Mouse (Mus musculus) intestine, embryonic 14.5 days (tissue): Measurements from ENCODE around the gene Arhgap27. TPM values are rescaled to one million over a fixed set of nuclear protein-coding genes. Genes with fewer than 3 reads are reported as not detected.
"Not testable (repeated sequence)": the region's sequence is repeated elsewhere in the genome, so short reads cannot be mapped to it uniquely, and the experiment has no call there.

Experiments
- ATAC-seq: fragments of 200-750 bp; cut with Nextera tagmentation; replicated peaks from 2 replicates; pipeline ENCODE4 v1.8.0; 2017; ENCODE audit warnings: low read depth, moderate number of reproducible peaks, moderate TSS enrichment, moderate library complexity; ENCODE audit not compliant: low FRiP score, low TSS enrichment
- DNase-seq: peaks from one replicate; pipeline ENCODE4 v3.0.0-alpha.2; 2018; ENCODE audit warnings: low spot score
- H3K27ac ChIP-seq: fragments of 300-500 bp; sonication (generic); 2 replicates; pipeline ENCODE4 v1.5.1; 2014; ENCODE audit warnings: low read depth, mild to moderate bottlenecking, control low read depth
- H3K27me3 ChIP-seq: fragments of 300-500 bp; sonication (generic); replicated peaks from 2 replicates; pipeline ENCODE4 v1.6.1; 2014; ENCODE audit warnings: low read length, control low read depth; ENCODE audit not compliant: control insufficient read depth, insufficient read depth
- H3K36me3 ChIP-seq: fragments of 300-500 bp; sonication (generic); 2 replicates; pipeline ENCODE4 v1.6.1; 2014; ENCODE audit warnings: low read length, control low read depth; ENCODE audit not compliant: control insufficient read depth, insufficient read depth
- H3K4me1 ChIP-seq: fragments of 300-500 bp; sonication (generic); replicated peaks from 2 replicates; pipeline ENCODE4 v1.6.1; 2014; ENCODE audit warnings: low read length, control low read depth, mixed read lengths; ENCODE audit not compliant: control insufficient read depth, insufficient read depth
- H3K4me2 ChIP-seq: fragments of 300-500 bp; sonication (generic); 2 replicates; pipeline ENCODE4 v1.6.1; 2014; ENCODE audit warnings: low read length
- H3K4me3 ChIP-seq: fragments of 300-500 bp; sonication (generic); 2 replicates; pipeline ENCODE4 v1.5.1; 2014; ENCODE audit warnings: low read depth, low read length, control low read depth, mixed read lengths
- H3K9ac ChIP-seq: fragments of 300-500 bp; sonication (generic); 2 replicates; pipeline ENCODE4 v1.6.1; 2014; ENCODE audit warnings: mild to moderate bottlenecking, low read length
- H3K9me3 ChIP-seq: fragments of 300-500 bp; sonication (generic); 2 replicates; pipeline ENCODE4 v1.6.1; 2016; ENCODE audit warnings: low read length, control low read depth; ENCODE audit not compliant: control insufficient read depth
- WGBS: fragments of 180-500 bp; shearing (Covaris S2); extraction: QIAGEN DNeasy Blood & Tissue Kit; methylation state at CpG from one replicate; pipeline ENCODE4 v1.1.7; 2014; 5-methylcytosine and 5-hydroxymethylcytosine counted together
- polyA plus RNA-seq: library from polyadenylated mRNA; unstranded; fragments of >200 nt; fragmentation: Nextera tagmentation; extraction: Ambion mirVana; gene quantifications from 2 replicates; pipeline ENCODE4 v1.2.1, GENCODE M21; 2014

Arhgap27 gene
- polyA plus RNA-seq, 1 experiment from 2014 or later, result 24.8 TPM

- DNase-seq (no peak), ATAC-seq (no peak)
- no peak overlapping the region for H3K4me2 ChIP-seq
- no peak overlapping the region for H3K9ac ChIP-seq
- H3K4me3 ChIP-seq, result no peak overlapping the region
- no peaks in the 10 kb centered on the region for H3K4me1 ChIP-seq
- H3K9me3 ChIP-seq, result no peaks in the 10 kb centered on the region
- H3K36me3 ChIP-seq, result no peaks in the 10 kb centered on the region
- H3K27ac ChIP-seq, result no peak overlapping the region
- WGBS, result 84% methylated on average over 9 of the region's 9 CpGs
- H3K27me3 ChIP-seq, result no peaks in the 10 kb centered on the region
These were observed 59.0 kb downstream of the Arhgap27 start for GRCm38 (mm10) chr11:103304525-103304924.

GRCm38 (mm10) chr11:103294772-103295171 is 68.7 kb downstream of the Arhgap27 start:
- 89% methylated on average over 7 of the region's 7 CpGs for WGBS
- H3K4me1 ChIP-seq, result no peaks in the 10 kb centered on the region; the same call in 1 of the 2 replicates
- no peak overlapping the region for H3K4me3 ChIP-seq
- ATAC-seq, result no peak
- H3K27ac ChIP-seq, result no peak overlapping the region
- no peak overlapping the region for H3K4me2 ChIP-seq
- H3K27me3 ChIP-seq, result no peaks in the 10 kb centered on the region
- H3K9me3 ChIP-seq, result no peaks in the 10 kb centered on the region
- no peak overlapping the region for H3K9ac ChIP-seq
- H3K36me3 ChIP-seq, result no peaks in the 10 kb centered on the region
- no peak for DNase-seq

- Histone ChIP-seq H3K27me3 (no peaks in the 10 kb centered on the region), H3K4me2 (no peak overlapping the region), H3K9ac (no peak overlapping the region), H3K4me1 (no peaks in the 10 kb centered on the region; the same call in 1 of the 2 replicates), H3K36me3 (no peaks in the 10 kb centered on the region), H3K9me3 (no peaks in the 10 kb centered on the region), H3K4me3 (no peak overlapping the region), H3K27ac (no peak overlapping the region)
- no peak for ATAC-seq
- no peak for DNase-seq
- WGBS, result 82% methylated on average over 6 of the region's 6 CpGs
These were observed 69.4 kb downstream of the Arhgap27 start for GRCm38 (mm10) chr11:103294066-103294465.

GRCm38 (mm10) chr11:103292890-103293287 is 70.6 kb downstream of the Arhgap27 start:
- WGBS, result 82% methylated on average over 5 of the region's 5 CpGs
- Histone ChIP-seq H3K4me3 (no peak overlapping the region), H3K9me3 (no peaks in the 10 kb centered on the region), H3K9ac (no peak overlapping the region), H3K27me3 (no peaks in the 10 kb centered on the region), H3K27ac (no peak overlapping the region), H3K4me2 (no peak overlapping the region), H3K4me1 (no peaks in the 10 kb centered on the region; the same call in 1 of the 2 replicates), H3K36me3 (no peaks in the 10 kb centered on the region)
- DNase-seq, result no peak
- ATAC-seq, result no peak

- DNase-seq, result peak; percentile 61
- 0 out of 2 replicates have a peak overlapping the region, but pooled peaks have one; percentile 5 for H3K4me2 ChIP-seq
- no peak for ATAC-seq
These were observed 71.2 kb downstream of the Arhgap27 start for GRCm38 (mm10) chr11:103292152-103292889.

GRCm38 (mm10) chr11:103290841-103291240 is 72.7 kb downstream of the Arhgap27 start:
- not testable (repeated sequence) for ATAC-seq, H3K27me3 ChIP-seq, H3K27ac ChIP-seq, H3K4me3 ChIP-seq, H3K9ac ChIP-seq, H3K4me2 ChIP-seq, H3K9me3 ChIP-seq, H3K4me1 ChIP-seq, H3K36me3 ChIP-seq, DNase-seq
- WGBS, result 85% methylated on average over 7 of the region's 7 CpGs

More at GRCm38 (mm10) chr11:103292152-103292889, 71.2 kb downstream of the Arhgap27 start:
- Histone ChIP-seq H3K36me3 (no peaks in the 10 kb centered on the region), H3K4me1 (no peaks in the 10 kb centered on the region; the same call in 1 of the 2 replicates), H3K9ac (no peak overlapping the region), H3K27ac (no peak overlapping the region), H3K4me3 (no peak overlapping the region), H3K9me3 (no peaks in the 10 kb centered on the region), H3K27me3 (no peaks in the 10 kb centered on the region)
- 15% methylated on average over 14 of the region's 14 CpGs for WGBS

- 60% methylated on average over 16 of the region's 16 CpGs for WGBS
- Histone ChIP-seq H3K9ac (no peak overlapping the region), H3K27ac (no peak overlapping the region), H3K4me2 (no peak overlapping the region), H3K4me1 (peaks cover 8% of the 10 kb centered on the region; the same call in 1 of the 2 replicates), H3K36me3 (no peaks in the 10 kb centered on the region), H3K4me3 (no peak overlapping the region), H3K9me3 (no peaks in the 10 kb centered on the region), H3K27me3 (no peaks in the 10 kb centered on the region)
- DNase-seq (no peak), ATAC-seq (no peak)
These were observed 75.1 kb downstream of the Arhgap27 start for GRCm38 (mm10) chr11:103288291-103288963.

- H3K4me2 ChIP-seq, result no peak overlapping the region
- H3K4me3 ChIP-seq, result no peak overlapping the region
- DNase-seq (no peak), ATAC-seq (no peak)
- 93% methylated on average over 5 of the region's 5 CpGs for WGBS
- H3K36me3 ChIP-seq, result no peaks in the 10 kb centered on the region
- H3K9ac ChIP-seq, result no peak overlapping the region
- no peak overlapping the region for H3K27ac ChIP-seq
- H3K27me3 ChIP-seq, result no peaks in the 10 kb centered on the region
- no peaks in the 10 kb centered on the region for H3K9me3 ChIP-seq
- peaks cover 8% of the 10 kb centered on the region; the same call in 1 of the 2 replicates for H3K4me1 ChIP-seq
These were observed 76.6 kb downstream of the Arhgap27 start for GRCm38 (mm10) chr11:103286910-103287309.
